13 mouse cellular contexts compared by ENCODE assay signal in the genomic region with DNA sequence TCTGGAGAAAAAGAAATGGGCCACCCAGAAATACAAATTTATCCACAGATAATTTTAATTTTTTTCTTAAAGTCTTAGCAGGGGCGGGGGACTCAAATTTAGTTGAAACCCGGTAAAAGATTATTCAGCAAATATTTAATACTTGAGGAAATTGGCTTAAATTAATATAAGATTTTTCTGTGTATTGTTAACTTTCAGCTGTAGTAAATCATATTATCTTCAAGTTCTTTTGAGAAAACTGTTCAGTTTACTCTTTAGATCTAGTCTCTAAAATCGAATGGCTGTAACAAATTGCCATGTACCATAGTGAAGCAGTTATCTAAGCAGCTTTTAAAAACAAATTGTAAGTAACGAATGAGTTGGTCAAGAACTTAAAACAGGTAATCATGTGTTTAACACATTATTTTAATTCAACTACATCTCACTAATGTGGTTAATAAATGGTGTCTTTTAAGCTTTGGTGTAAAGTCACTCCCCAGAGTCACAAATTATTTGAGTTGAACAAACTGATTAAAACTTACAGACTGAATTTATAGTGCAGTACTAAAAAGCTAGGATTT. TPM values are rescaled to one million over a fixed set of nuclear protein-coding genes. Genes with fewer than 3 reads are reported as not detected.
DNase-seq lines count a peak whose midpoint lies in the region; ATAC-seq and TF ChIP-seq lines count a peak whose summit lies in the region.
"Had no signal": no experiment of that assay in that cellular context is flagged by ENCODE, and none has a peak within 500 bp of the region (broad histone marks: within the 10 kb centered on the region; RNA-seq: fewer than 3 reads in every experiment).

No protein-coding gene starts in this region.

- H3K9ac ChIP-seq in forebrain, embryonic 12.5 days, result no peak overlapping the region
- no peak overlapping the region for H3K9ac ChIP-seq in liver, postnatal 0 days (replicated peaks)

- H3K4me2 ChIP-seq in forebrain, embryonic 12.5 days, result no peak overlapping the region
- H3K4me2 ChIP-seq in liver, postnatal 0 days (ENCODE audit: low read depth, low read length), result 0 out of 2 replicates have a peak overlapping the region, but pooled peaks have one; percentile 4

- DNase-seq in forebrain, embryonic 10.5 days (ENCODE audit: extremely low spot score, low spot score), result no peak
- no peak for DNase-seq in embryonic facial prominence, embryonic 10.5 days (ENCODE audit: low spot score)
- DNase-seq in liver, postnatal 0 days, result no peak
- DNase-seq in gastrocnemius, postnatal 10 days, result no peak
- no peak for DNase-seq in frontal cortex, postnatal 10 days (ENCODE audit: low spot score in 2 of 2)
- DNase-seq: adrenal gland, postnatal 14 days; cerebellum, adult 9-10 months; kidney, adult 18-20 months had no signal

- H3K4me1 ChIP-seq in forebrain, embryonic 10.5 days, result peaks cover 44% of the 10 kb centered on the region
- peaks cover 9% of the 10 kb centered on the region for H3K4me1 ChIP-seq in forebrain, embryonic 12.5 days
- H3K4me1 ChIP-seq in megakaryocyte, embryonic 14.5 days, result peaks cover 13% of the 10 kb centered on the region; the same call in 1 of the 2 replicates
- H3K4me1 ChIP-seq in embryonic facial prominence, embryonic 10.5 days, result peaks cover 22% of the 10 kb centered on the region
- H3K4me1 ChIP-seq in liver, postnatal 0 days (ENCODE audit: insufficient read depth), result peaks cover 8% of the 10 kb centered on the region; the same call in 1 of the 2 replicates

- 8% methylated on average over 4 of the region's 4 CpGs for WGBS in forebrain, embryonic 10.5 days
- WGBS in forebrain, embryonic 12.5 days, result 4% methylated on average over 4 of the region's 4 CpGs
- 4% methylated on average over 4 of the region's 4 CpGs for WGBS in embryonic facial prominence, embryonic 10.5 days
- WGBS in liver, postnatal 0 days (ENCODE audit: insufficient replicate concordance), result 10% methylated on average over 4 of the region's 4 CpGs

- H3K9me3 ChIP-seq in forebrain, embryonic 10.5 days, result no peaks in the 10 kb centered on the region
- H3K9me3 ChIP-seq in forebrain, embryonic 12.5 days, result no peaks in the 10 kb centered on the region
- no peaks in the 10 kb centered on the region for H3K9me3 ChIP-seq in megakaryocyte, embryonic 14.5 days
- H3K9me3 ChIP-seq in embryonic facial prominence, embryonic 10.5 days, result no peaks in the 10 kb centered on the region
- H3K9me3 ChIP-seq in liver, postnatal 0 days (ENCODE audit: low read length), result no peaks in the 10 kb centered on the region
- H3K9me3 ChIP-seq: hindbrain, embryonic 13.5 days had no signal

- no peaks in the 10 kb centered on the region for H3K27me3 ChIP-seq in forebrain, embryonic 10.5 days (ENCODE audit: poor library complexity, severe bottlenecking)
- H3K27me3 ChIP-seq in forebrain, embryonic 12.5 days, result no peaks in the 10 kb centered on the region
- H3K27me3 ChIP-seq in megakaryocyte, embryonic 14.5 days (replicated peaks), result no peaks in the 10 kb centered on the region
- no peaks in the 10 kb centered on the region for H3K27me3 ChIP-seq in embryonic facial prominence, embryonic 10.5 days (replicated peaks; ENCODE audit: low read depth, poor library complexity, severe bottlenecking)
- H3K27me3 ChIP-seq in liver, postnatal 0 days (ENCODE audit: insufficient read depth, low read length), result no peaks in the 10 kb centered on the region
- H3K27me3 ChIP-seq: hindbrain, embryonic 13.5 days had no signal

- no peak for TF ChIP-seq CTCF in liver, postnatal 0 days (IDR thresholded peaks at IDR 0.05; ENCODE audit: low read depth)

- peak overlapping the region; percentile 100 for H3K27ac ChIP-seq in forebrain, embryonic 10.5 days
- H3K27ac ChIP-seq in forebrain, embryonic 12.5 days, result no peak overlapping the region
- peak overlapping the region; percentile 99 for H3K27ac ChIP-seq in embryonic facial prominence, embryonic 10.5 days (replicated peaks)
- H3K27ac ChIP-seq in liver, postnatal 0 days (ENCODE audit: low read depth), result no peak overlapping the region
- H3K27ac ChIP-seq: hindbrain, embryonic 13.5 days had no signal

- no peaks in the 10 kb centered on the region for H3K36me3 ChIP-seq in forebrain, embryonic 10.5 days (replicated peaks)
- H3K36me3 ChIP-seq in forebrain, embryonic 12.5 days (replicated peaks), result no peaks in the 10 kb centered on the region
- H3K36me3 ChIP-seq in megakaryocyte, embryonic 14.5 days (replicated peaks; ENCODE audit: low read length), result no peaks in the 10 kb centered on the region
- H3K36me3 ChIP-seq in embryonic facial prominence, embryonic 10.5 days (replicated peaks), result no peaks in the 10 kb centered on the region
- no peaks in the 10 kb centered on the region for H3K36me3 ChIP-seq in liver, postnatal 0 days (replicated peaks; ENCODE audit: insufficient read depth, low read length)
- H3K36me3 ChIP-seq: hindbrain, embryonic 13.5 days had no signal

- peak overlapping the region; percentile 99 for H3K4me3 ChIP-seq in forebrain, embryonic 10.5 days
- no peak overlapping the region for H3K4me3 ChIP-seq in forebrain, embryonic 12.5 days (replicated peaks)
- H3K4me3 ChIP-seq in megakaryocyte, embryonic 14.5 days (replicated peaks), result peak overlapping the region; percentile 95
- peak overlapping the region; percentile 100 for H3K4me3 ChIP-seq in embryonic facial prominence, embryonic 10.5 days
- no peak overlapping the region for H3K4me3 ChIP-seq in liver, postnatal 0 days (ENCODE audit: low read depth, low read length)

- no peak for TF ChIP-seq EP300 in liver, postnatal 0 days (IDR thresholded peaks at IDR 0.05; ENCODE audit: low read depth)

- ATAC-seq in forebrain, embryonic 12.5 days (ENCODE audit: low FRiP score), result no peak
- no peak for ATAC-seq in megakaryocyte, adult 5-6 weeks (ENCODE audit: poor library complexity, severe bottlenecking)
- no peak for ATAC-seq in liver, postnatal 0 days

RNA-seq across cellular contexts. Expression of gene Igf2bp3, which starts 4.3 kb away (rescaled TPM):
- 128 and 141 TPM in 2 replicates for polyA plus RNA-seq in forebrain, embryonic 10.5 days (2016; fragmentation: Nextera tagmentation; extraction: Ambion mirVana)
- 98.9 and 107 TPM in 2 replicates for polyA plus RNA-seq in forebrain, embryonic 12.5 days (2016; fragmentation: Nextera tagmentation; extraction: Ambion mirVana)
- 0.39 and 11.9 TPM in 2 replicates for polyA plus RNA-seq in megakaryocyte, embryonic 14.5 days (2012; ENCODE audit: insufficient read depth, low replicate concordance)
- 0.02 and 0.05 TPM in 2 replicates for total RNA-seq in megakaryocyte, adult 5-6 weeks (2015)
- not detected in 2 replicates for total RNA-seq in megakaryocyte, adult 5-6 weeks (2017)
- polyA plus RNA-seq in embryonic facial prominence, embryonic 10.5 days (2016; fragmentation: Nextera tagmentation; extraction: Ambion mirVana), result 159 TPM in 2 replicates
- polyA plus RNA-seq in liver, postnatal 0 days (2015; fragmentation: Nextera tagmentation; extraction: Ambion mirVana), result 29.7 and 31.3 TPM in 2 replicates
- 1 to 10 TPM; 4.3 to 5.5 TPM for total RNA-seq in gastrocnemius, postnatal 10 days (2021)
- total RNA-seq: heart, adult 18-20 months had no signal

RNA-seq across cellular contexts. Expression of gene Tra2a, which starts 44.8 kb away (rescaled TPM):
- 126 and 127 TPM in 2 replicates for polyA plus RNA-seq in forebrain, embryonic 10.5 days (2016; fragmentation: Nextera tagmentation; extraction: Ambion mirVana)
- 164 and 168 TPM in 2 replicates for polyA plus RNA-seq in forebrain, embryonic 12.5 days (2016; fragmentation: Nextera tagmentation; extraction: Ambion mirVana)
- 12.2 TPM in 1 of 2 replicates, not detected in the other for polyA plus RNA-seq in megakaryocyte, embryonic 14.5 days (2012; ENCODE audit: insufficient read depth, low replicate concordance)
- 124 and 144 TPM in 2 replicates for total RNA-seq in megakaryocyte, adult 5-6 weeks (2015)
- total RNA-seq in megakaryocyte, adult 5-6 weeks (2017), result 98.9 and 106 TPM in 2 replicates
- polyA plus RNA-seq in embryonic facial prominence, embryonic 10.5 days (2016; fragmentation: Nextera tagmentation; extraction: Ambion mirVana), result 123 and 132 TPM in 2 replicates
- polyA plus RNA-seq in liver, postnatal 0 days (2015; fragmentation: Nextera tagmentation; extraction: Ambion mirVana), result 23.4 and 26.3 TPM in 2 replicates
- 10 to 100 TPM; 20.7 to 30.8 TPM for total RNA-seq in gastrocnemius, postnatal 10 days (2021)

Comparison
In these comparisons a context has a peak if more than half of its experiments do, and no peak if none do; other contexts are left out.
1. H3K27ac ChIP-seq: peak in forebrain, embryonic 10.5 days (single experiment) and embryonic facial prominence, embryonic 10.5 days (single experiment); none in forebrain, embryonic 12.5 days (single experiment) and liver, postnatal 0 days (single experiment).
2. H3K4me3 ChIP-seq: peak in forebrain, embryonic 10.5 days (single experiment), megakaryocyte, embryonic 14.5 days (single experiment) and embryonic facial prominence, embryonic 10.5 days (single experiment); none in forebrain, embryonic 12.5 days (single experiment) and liver, postnatal 0 days (single experiment).